8 mouse cellular contexts compared by ENCODE assay signal in genomic region chr5:100322081-100322480, GRCm38 (mm10).
DNase-seq lines count a peak whose midpoint lies in the region; ATAC-seq and TF ChIP-seq lines count a peak whose summit lies in the region.

No protein-coding gene starts in this region.

- no peaks in the 10 kb centered on the region for H3K4me1 ChIP-seq in cortical plate, adult 2 months (ENCODE audit: control insufficient read depth, insufficient read depth, low read length)
- H3K4me1 ChIP-seq in intestine, embryonic 14.5 days (replicated peaks; ENCODE audit: control insufficient read depth, insufficient read depth, low read length) = no peaks in the 10 kb centered on the region
- no peaks in the 10 kb centered on the region for H3K4me1 ChIP-seq in midbrain, embryonic 11.5 days (ENCODE audit: control insufficient read depth, insufficient read depth, low read length)

- ATAC-seq in intestine, embryonic 14.5 days (replicated peaks; ENCODE audit: low FRiP score, low TSS enrichment, low read depth) = no peak; the same call in 1 of the 2 replicates
- peak; percentile 73; the same call in 1 of the 2 replicates for ATAC-seq in midbrain, embryonic 11.5 days (ENCODE audit: low FRiP score)
- no peak for ATAC-seq in erythroblast, adult 5-6 weeks (replicated peaks; ENCODE audit: low FRiP score, poor library complexity, severe bottlenecking)

- intact Hi-C loops in gastrocnemius, postnatal 14 days (cut with DNase I; ENCODE audit: low total_unique reads) = loop anchor here (5.0 kb wide), 1 partner anchor 250 kb away; no protein-coding TSS in a partner anchor

- H3K27ac ChIP-seq in cortical plate, adult 2 months (ENCODE audit: insufficient read depth, low read length) = no peak overlapping the region
- H3K27ac ChIP-seq in intestine, embryonic 14.5 days (ENCODE audit: low read depth) = no peak overlapping the region
- no peak overlapping the region for H3K27ac ChIP-seq in midbrain, embryonic 11.5 days (ENCODE audit: low read depth, low read length)

- no peak overlapping the region for H3K9ac ChIP-seq in intestine, embryonic 14.5 days (ENCODE audit: low read length)
- no peak overlapping the region for H3K9ac ChIP-seq in midbrain, embryonic 11.5 days (ENCODE audit: low read length)

- no peak overlapping the region for H3K4me3 ChIP-seq in cortical plate, adult 2 months (ENCODE audit: insufficient read depth, low read length)
- H3K4me3 ChIP-seq in intestine, embryonic 14.5 days (ENCODE audit: low read depth, low read length) = no peak overlapping the region
- no peak overlapping the region for H3K4me3 ChIP-seq in midbrain, embryonic 11.5 days (ENCODE audit: low read depth, low read length)

- no peak overlapping the region for H3K4me2 ChIP-seq in intestine, embryonic 14.5 days (ENCODE audit: low read length)
- no peak overlapping the region for H3K4me2 ChIP-seq in midbrain, embryonic 11.5 days

- DNase-seq in adrenal gland, adult 18-20 months (ENCODE audit: low spot score in 2 of 2) = peak; percentile 74 to 75
- DNase-seq in gastrocnemius, postnatal 14 days = peak; percentile 77
- peak; percentile 94 for DNase-seq in intestine, embryonic 14.5 days (ENCODE audit: low spot score)
- peak; percentile 23 to 85 for DNase-seq in left cerebral cortex, adult 9 months (ENCODE audit: low spot score in 2 of 2)
- peak; percentile 98 for DNase-seq in midbrain, embryonic 11.5 days (ENCODE audit: low spot score, missing footprints)
- DNase-seq in right cerebral cortex, postnatal 4 days = peak; percentile 90

- TF ChIP-seq POLR2A in cortical plate, adult 2 months (IDR thresholded peaks at IDR 0.05; ENCODE audit: extremely low read depth, insufficient read depth, low read length) = no peak

- under 1% methylated on average over 11 of the region's 11 CpGs for WGBS in intestine, embryonic 14.5 days
- 2% methylated on average over 11 of the region's 11 CpGs for WGBS in midbrain, embryonic 11.5 days

- no peaks in the 10 kb centered on the region for H3K9me3 ChIP-seq in intestine, embryonic 14.5 days (ENCODE audit: control insufficient read depth, low read length)
- H3K9me3 ChIP-seq in midbrain, embryonic 11.5 days (ENCODE audit: control insufficient read depth, low read length) = no peaks in the 10 kb centered on the region

- peak; percentile 99 for TF ChIP-seq CTCF in cortical plate, adult 2 months (IDR thresholded peaks at IDR 0.05; ENCODE audit: extremely low read depth, insufficient read depth, low read length)

- H3K27me3 ChIP-seq in intestine, embryonic 14.5 days (replicated peaks; ENCODE audit: control insufficient read depth, insufficient read depth, low read length) = no peaks in the 10 kb centered on the region
- no peaks in the 10 kb centered on the region for H3K27me3 ChIP-seq in midbrain, embryonic 11.5 days (ENCODE audit: control insufficient read depth, insufficient read depth, low read length)

- H3K36me3 ChIP-seq in intestine, embryonic 14.5 days (ENCODE audit: control insufficient read depth, insufficient read depth, low read length) = no peaks in the 10 kb centered on the region
- no peaks in the 10 kb centered on the region for H3K36me3 ChIP-seq in midbrain, embryonic 11.5 days (ENCODE audit: control insufficient read depth, insufficient read depth, low read length)
